Mouse (Mus musculus) intestine, embryonic 15.5 days (tissue): ENCODE measurements around the gene Ilf3. TPM values are rescaled to one million over a fixed set of nuclear protein-coding genes. Genes with fewer than 3 reads are reported as not detected.

ENCODE experiments used
- ATAC-seq: fragments of 200-750 bp; cut with Nextera tagmentation; 2 replicates; pipeline ENCODE4 v1.8.0; 2017; ENCODE audit warnings: moderate TSS enrichment, moderate library complexity
- H3K27ac ChIP-seq: fragments of 300-500 bp; sonication (generic); 2 replicates; pipeline ENCODE4 v1.5.1; 2015; ENCODE audit warnings: mild to moderate bottlenecking, inconsistent platforms
- H3K27me3 ChIP-seq: fragments of 300-500 bp; sonication (generic); replicated peaks from 2 replicates; pipeline ENCODE4 v1.6.1; 2015; ENCODE audit warnings: inconsistent platforms
- H3K36me3 ChIP-seq: fragments of 300-500 bp; sonication (generic); 2 replicates; pipeline ENCODE4 v1.6.1; 2015; ENCODE audit warnings: inconsistent platforms
- H3K4me1 ChIP-seq: fragments of 300-500 bp; sonication (generic); replicated peaks from 2 replicates; pipeline ENCODE4 v1.6.1; 2015; ENCODE audit warnings: inconsistent platforms
- H3K4me2 ChIP-seq: fragments of 300-500 bp; sonication (generic); replicated peaks from 2 replicates; pipeline ENCODE4 v1.6.1; 2015; ENCODE audit warnings: mild to moderate bottlenecking, inconsistent platforms
- H3K4me3 ChIP-seq: fragments of 300-500 bp; sonication (generic); replicated peaks from 2 replicates; pipeline ENCODE4 v1.5.1; 2015; ENCODE audit warnings: inconsistent platforms
- H3K9ac ChIP-seq: fragments of 300-500 bp; sonication (generic); 2 replicates; pipeline ENCODE4 v1.6.1; 2015; ENCODE audit warnings: inconsistent platforms
- H3K9me3 ChIP-seq: fragments of 300-500 bp; sonication (generic); 2 replicates; pipeline ENCODE4 v1.6.1; 2016; ENCODE audit warnings: inconsistent platforms
- WGBS: fragments of 180-500 bp; shearing (Covaris S2); methylation state at CpG from one replicate; pipeline ENCODE4 v1.1.7; 2015; 5-methylcytosine and 5-hydroxymethylcytosine counted together
- polyA plus RNA-seq: library from polyadenylated mRNA; unstranded; fragments of >200 nt; fragmentation: Nextera tagmentation; extraction: Ambion mirVana; gene quantifications from 2 replicates; pipeline ENCODE4 v1.2.1, GENCODE M21; 2015

Gene Ilf3
- polyA plus RNA-seq, 1 experiment from 2014 or later: 150 TPM

GRCm38 (mm10) chr9:21351178-21351577, 16.5 kb upstream of the Ilf3 start:
- no peak overlapping the region for H3K9ac ChIP-seq
- H3K9me3 ChIP-seq: no peaks in the 10 kb centered on the region
- H3K27ac ChIP-seq: no peak overlapping the region
- peak; percentile 96 for ATAC-seq
- 69% methylated on average over 7 of the region's 7 CpGs for WGBS
- no peak overlapping the region for H3K4me3 ChIP-seq
- no peaks in the 10 kb centered on the region for H3K27me3 ChIP-seq
- no peak overlapping the region for H3K4me2 ChIP-seq
- H3K36me3 ChIP-seq: peaks cover 13% of the 10 kb centered on the region
- 0 out of 2 replicates have a peak, but pooled peaks cover 2% of the 10 kb centered on the region for H3K4me1 ChIP-seq

GRCm38 (mm10) chr9:21351702-21352377, 15.8 kb upstream of the Ilf3 start:
- peak; percentile 32 for ATAC-seq
- H3K36me3 ChIP-seq: peaks cover 10% of the 10 kb centered on the region
- no peaks in the 10 kb centered on the region for H3K9me3 ChIP-seq
- H3K4me1 ChIP-seq: 0 out of 2 replicates have a peak, but pooled peaks cover 2% of the 10 kb centered on the region
- H3K27me3 ChIP-seq: no peaks in the 10 kb centered on the region
- WGBS: 85% methylated on average over 4 of the region's 4 CpGs
- H3K27ac ChIP-seq: no peak overlapping the region
- no peak overlapping the region for H3K4me3 ChIP-seq
- H3K4me2 ChIP-seq: no peak overlapping the region
- H3K9ac ChIP-seq: no peak overlapping the region

DNA sequence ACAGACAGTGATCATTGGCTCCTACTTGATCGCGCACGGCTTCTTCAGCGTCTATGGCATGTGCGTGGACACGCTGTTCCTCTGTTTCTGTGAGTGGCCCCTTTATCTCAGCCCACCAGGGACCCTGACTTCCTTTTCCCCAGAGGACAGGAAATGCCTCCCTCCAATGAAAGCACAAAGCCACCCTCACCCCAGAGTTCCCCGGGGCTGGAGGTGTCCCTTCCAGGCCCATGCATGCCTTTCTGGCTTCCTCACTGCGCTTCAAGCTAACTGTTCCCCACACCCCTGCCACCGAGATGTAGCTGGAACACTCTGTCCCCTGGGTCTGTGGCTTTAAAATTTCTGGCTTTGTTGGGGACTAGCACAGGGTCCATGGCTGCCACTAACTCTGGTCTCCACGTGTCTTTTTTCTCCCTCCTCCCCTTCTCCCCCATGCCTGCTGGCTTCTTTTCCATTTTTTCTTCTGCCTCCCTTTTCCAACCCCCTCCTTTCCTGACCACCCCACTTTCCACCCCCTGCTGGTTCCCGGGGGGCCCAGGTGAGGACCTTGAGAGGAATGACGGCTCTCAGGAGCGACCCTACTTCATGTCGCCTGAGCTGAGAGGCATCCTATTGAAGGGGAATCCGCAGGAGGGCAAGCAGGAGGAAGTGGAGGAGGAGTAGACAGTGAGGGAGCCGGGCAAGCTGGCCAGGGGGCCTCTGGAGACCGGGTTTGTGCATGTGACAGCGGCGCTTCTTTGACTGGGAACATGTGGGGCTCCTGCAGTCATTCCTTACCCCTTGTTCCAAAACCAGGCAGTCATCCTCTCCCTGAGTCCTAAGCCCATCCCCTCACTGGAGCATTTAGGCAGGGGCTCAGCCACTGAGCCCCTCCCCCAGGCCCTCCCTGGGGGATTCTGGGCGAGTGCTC, 15.0 kb upstream of the Ilf3 start:
- Histone ChIP-seq H3K4me2 (no peak overlapping the region), H3K9me3 (no peaks in the 10 kb centered on the region), H3K27me3 (no peaks in the 10 kb centered on the region), H3K4me3 (no peak overlapping the region), H3K9ac (0 out of 2 replicates have a peak overlapping the region, but pooled peaks have one; percentile 8), H3K36me3 (peaks cover 8% of the 10 kb centered on the region), H3K27ac (no peak overlapping the region), H3K4me1 (0 out of 2 replicates have a peak, but pooled peaks cover 2% of the 10 kb centered on the region)
- ATAC-seq: no peak
- 46% methylated on average over 20 of the region's 20 CpGs for WGBS

DNA sequence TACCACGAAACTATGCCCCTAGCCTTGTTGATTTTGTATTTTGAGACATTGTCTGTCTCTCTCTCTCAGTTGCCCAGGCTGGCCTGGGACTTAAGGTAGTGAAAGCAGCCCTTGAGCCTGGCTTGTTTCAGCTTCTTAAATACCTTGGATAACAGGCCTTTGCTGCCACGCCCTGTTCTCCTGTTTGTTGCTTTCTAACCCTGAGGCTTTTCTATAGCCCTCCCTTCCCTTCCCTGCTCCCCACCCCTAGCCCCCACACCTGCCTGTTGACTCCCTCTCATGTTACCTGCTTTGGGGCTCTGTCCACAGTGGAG, 14.3 kb upstream of the Ilf3 start:
- Histone ChIP-seq H3K9me3 (no peaks in the 10 kb centered on the region), H3K9ac (0 out of 2 replicates have a peak overlapping the region, but pooled peaks have one; percentile 8), H3K4me3 (no peak overlapping the region), H3K4me2 (no peak overlapping the region), H3K27ac (no peak overlapping the region), H3K4me1 (0 out of 2 replicates have a peak, but pooled peaks cover 2% of the 10 kb centered on the region), H3K36me3 (peaks cover 5% of the 10 kb centered on the region), H3K27me3 (no peaks in the 10 kb centered on the region)
- WGBS: 77% methylated on average over 2 of the region's 2 CpGs
- no peak for ATAC-seq

GRCm38 (mm10) chr9:21354796-21355195, 12.9 kb upstream of the Ilf3 start:
- Histone ChIP-seq H3K36me3 (no peaks in the 10 kb centered on the region; the same call in 1 of the 2 replicates), H3K27me3 (no peaks in the 10 kb centered on the region), H3K4me1 (0 out of 2 replicates have a peak, but pooled peaks cover 2% of the 10 kb centered on the region), H3K9me3 (no peaks in the 10 kb centered on the region), H3K9ac (no peak overlapping the region), H3K4me2 (no peak overlapping the region), H3K27ac (no peak overlapping the region), H3K4me3 (no peak overlapping the region)
- WGBS: 89% methylated on average over 6 of the region's 6 CpGs
- no peak for ATAC-seq

- Histone ChIP-seq H3K27ac (no peak overlapping the region), H3K36me3 (no peaks in the 10 kb centered on the region; the same call in 1 of the 2 replicates), H3K9ac (no peak overlapping the region), H3K4me2 (no peak overlapping the region), H3K4me1 (0 out of 2 replicates have a peak, but pooled peaks cover 2% of the 10 kb centered on the region), H3K4me3 (no peak overlapping the region), H3K9me3 (no peaks in the 10 kb centered on the region), H3K27me3 (no peaks in the 10 kb centered on the region; the same call in 1 of the 2 replicates)
- WGBS: 0% methylated on average over 1 of the region's 1 CpGs
- peak; percentile 62 for ATAC-seq
Measured at GRCm38 (mm10) chr9:21356981-21357718, 10.5 kb upstream of the Ilf3 start.

DNA sequence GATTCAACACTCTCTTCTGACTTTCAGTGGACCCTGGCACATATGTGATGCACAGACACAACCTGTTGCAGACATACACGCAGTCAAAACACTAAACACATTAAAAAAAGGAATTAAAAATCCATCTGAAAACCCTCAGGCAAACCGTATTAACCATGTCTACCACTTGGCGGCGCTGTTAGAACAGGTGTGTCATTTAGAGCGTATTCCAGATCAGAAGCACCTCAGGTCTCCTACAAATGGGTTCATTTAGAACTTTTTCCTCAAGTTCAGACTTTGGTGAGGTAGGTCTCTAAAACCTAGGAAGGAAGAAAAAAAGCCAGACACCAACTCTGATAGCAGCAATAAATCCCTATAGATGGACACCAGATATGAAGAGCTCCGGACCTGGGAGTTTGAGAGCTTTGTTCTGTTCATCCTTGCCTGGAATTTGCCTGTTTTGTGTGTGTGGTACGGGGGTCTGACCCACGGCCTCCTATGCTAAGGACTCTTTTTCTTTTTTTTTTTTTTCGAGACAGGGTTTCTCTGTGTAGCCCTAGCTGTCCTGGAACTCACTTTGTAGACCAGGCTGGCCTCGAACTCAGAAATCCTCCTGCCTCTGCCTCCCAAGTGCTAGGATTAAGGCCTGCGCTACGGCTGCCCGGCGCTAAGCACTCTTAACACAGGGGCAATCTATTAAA, 990 bp upstream of the Ilf3 start:
- 28% methylated on average over 14 of the region's 14 CpGs for WGBS
- H3K4me1 ChIP-seq: peaks cover 9% of the 10 kb centered on the region
- peak overlapping the region; percentile 60 for H3K27ac ChIP-seq
- peak overlapping the region; percentile 11; the same call in 1 of the 2 replicates for H3K9ac ChIP-seq
- peak overlapping the region; percentile 60 for H3K4me2 ChIP-seq
- no peaks in the 10 kb centered on the region for H3K9me3 ChIP-seq
- peak overlapping the region; percentile 90 for H3K4me3 ChIP-seq
- H3K27me3 ChIP-seq: no peaks in the 10 kb centered on the region; the same call in 1 of the 2 replicates
- H3K36me3 ChIP-seq: no peaks in the 10 kb centered on the region
- ATAC-seq: peak; percentile 4; the same call in 1 of the 2 replicates

GRCm38 (mm10) chr9:21368131-21368584, 487 bp downstream of the Ilf3 start:
- peak overlapping the region; percentile 84 for H3K9ac ChIP-seq
- H3K9me3 ChIP-seq: no peaks in the 10 kb centered on the region
- H3K27me3 ChIP-seq: no peaks in the 10 kb centered on the region
- WGBS: 0% methylated on average over 38 of the region's 38 CpGs
- ATAC-seq: peak; percentile 45
- peaks cover 6% of the 10 kb centered on the region; the same call in 1 of the 2 replicates for H3K36me3 ChIP-seq
- peak overlapping the region; percentile 77 for H3K4me2 ChIP-seq
- peaks cover 9% of the 10 kb centered on the region for H3K4me1 ChIP-seq
- H3K4me3 ChIP-seq: peak overlapping the region; percentile 90
- H3K27ac ChIP-seq: peak overlapping the region; percentile 80

DNA sequence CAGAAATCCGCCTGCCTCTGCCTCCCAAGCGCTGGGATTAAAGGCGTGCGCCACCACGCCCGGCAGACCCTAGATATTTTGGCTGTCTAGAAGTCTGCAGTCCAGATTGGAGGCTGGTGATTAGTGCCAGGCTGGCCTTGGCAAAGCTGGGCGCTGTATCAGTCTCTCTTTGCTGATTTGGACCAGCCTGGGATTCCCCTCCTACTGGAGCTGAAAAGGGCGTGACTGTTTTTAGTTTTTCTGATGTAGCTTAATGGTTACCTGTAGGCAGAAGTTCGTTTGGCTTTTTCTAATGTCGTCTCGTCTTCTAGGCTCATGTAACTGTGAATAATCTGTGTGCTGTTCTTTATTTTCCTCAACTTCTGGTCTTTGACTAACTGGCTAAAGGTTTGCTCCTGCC, 1.4 kb downstream of the Ilf3 start:
- peaks cover 9% of the 10 kb centered on the region for H3K4me1 ChIP-seq
- no peaks in the 10 kb centered on the region for H3K9me3 ChIP-seq
- peak overlapping the region; percentile 84; the same call in 1 of the 2 replicates for H3K9ac ChIP-seq
- peak overlapping the region; percentile 90 for H3K4me3 ChIP-seq
- H3K36me3 ChIP-seq: peaks cover 6% of the 10 kb centered on the region; the same call in 1 of the 2 replicates
- ATAC-seq: no peak
- no peak overlapping the region for H3K27ac ChIP-seq
- WGBS: 62% methylated on average over 11 of the region's 11 CpGs
- H3K4me2 ChIP-seq: peak overlapping the region; percentile 77
- no peaks in the 10 kb centered on the region for H3K27me3 ChIP-seq

- Histone ChIP-seq H3K9ac (no peak overlapping the region), H3K27ac (no peak overlapping the region), H3K27me3 (no peaks in the 10 kb centered on the region), H3K36me3 (peaks cover 6% of the 10 kb centered on the region; the same call in 1 of the 2 replicates), H3K4me1 (peaks cover 9% of the 10 kb centered on the region), H3K4me2 (no peak overlapping the region), H3K9me3 (no peaks in the 10 kb centered on the region), H3K4me3 (no peak overlapping the region)
- no peak for ATAC-seq
- WGBS: 74% methylated on average over 2 of the region's 2 CpGs
Measured at GRCm38 (mm10) chr9:21370876-21371275, 3.2 kb downstream of the Ilf3 start.

DNA sequence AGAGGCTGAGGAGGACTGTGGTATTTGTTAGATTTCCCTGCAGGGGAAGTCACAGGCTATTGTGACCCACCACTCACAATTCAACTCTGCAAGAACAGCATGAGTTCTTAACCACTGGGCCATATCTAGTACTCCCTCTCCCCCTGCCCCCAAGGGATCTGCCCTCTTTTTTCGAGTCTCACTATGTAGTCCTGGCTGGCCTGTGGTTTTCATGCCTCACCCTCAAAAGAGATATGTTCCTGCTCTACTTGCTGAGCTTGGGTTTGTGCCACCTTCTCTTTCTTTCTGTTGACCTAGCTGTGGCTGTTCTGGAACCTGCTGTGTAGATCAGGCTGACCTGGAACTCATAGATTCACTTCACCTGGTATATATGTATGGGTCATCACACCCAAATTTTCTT, 4.8 kb downstream of the Ilf3 start:
- Histone ChIP-seq H3K4me2 (no peak overlapping the region), H3K9me3 (no peaks in the 10 kb centered on the region), H3K27ac (no peak overlapping the region), H3K4me3 (no peak overlapping the region), H3K27me3 (no peaks in the 10 kb centered on the region), H3K4me1 (peaks cover 12% of the 10 kb centered on the region), H3K9ac (no peak overlapping the region), H3K36me3 (peaks cover 6% of the 10 kb centered on the region; the same call in 1 of the 2 replicates)
- no peak for ATAC-seq
- 72% methylated on average over 1 of the region's 1 CpGs for WGBS
